Mouse (Mus musculus): ENCODE measurements around the gene Bbs2. TPM values are rescaled to one million over a fixed set of nuclear protein-coding genes. Genes with fewer than 3 reads are reported as not detected.

Bbs2 gene
- total RNA-seq, 2 experiments from 2014 or later = 21.7 to 27.3 TPM

Other genes with a start within 250 kb of the Bbs2 start
- 100 to 1,000 TPM; 121 to 128 TPM for gene Amfr, start 86.1 kb downstream of the Bbs2 start, total RNA-seq (2021)
- 10 to 100 TPM; 52.7 to 60.7 TPM for gene Nudt21, start 61.9 kb downstream of the Bbs2 start, total RNA-seq (2021)
- gene Ogfod1, start 61.7 kb downstream of the Bbs2 start, total RNA-seq (2021) = 100 to 1,000 TPM; 108 to 119 TPM
- not detected for gene Mt4, start 38.3 kb upstream of the Bbs2 start, total RNA-seq (2021)
- gene Mt3, start 53.7 kb upstream of the Bbs2 start, total RNA-seq (2021) = 1,000 to 10,000 TPM; 1,130 to 1,248 TPM
- gene Mt2, start 73.7 kb upstream of the Bbs2 start, total RNA-seq (2021) = 100 to 1,000 TPM; 418 to 575 TPM
- 100 to 1,000 TPM; 532 to 675 TPM for gene Mt1, start 80.2 kb upstream of the Bbs2 start, total RNA-seq (2021)
- 10 to 100 TPM; 56.7 to 74.8 TPM for gene Nup93, start 115.6 kb upstream of the Bbs2 start, total RNA-seq (2021)
- under 1 TPM; 0.18 to 0.20 TPM for gene Slc12a3, start 230.3 kb upstream of the Bbs2 start, total RNA-seq (2021)